Mouse (Mus musculus) kidney, embryonic 14.5 days (tissue): ENCODE measurements around the gene Adh6b. TPM values are rescaled to one million over a fixed set of nuclear protein-coding genes. Genes with fewer than 3 reads are reported as not detected.

Experiments used
- polyA plus RNA-seq: library from polyadenylated mRNA; unstranded; fragments of >200 nt; fragmentation: Nextera tagmentation; extraction: Ambion mirVana; gene quantifications from 2 replicates; pipeline ENCODE4 v1.2.1, GENCODE M21; 2014

Adh6b gene
- polyA plus RNA-seq, 1 experiment from 2014 or later: 0.46 TPM

Other genes with a start within 250 kb of the Adh6b start
- 15.7 and 15.8 TPM in 2 replicates for gene Trmt10a, start 198.3 kb upstream of the Adh6b start, polyA plus RNA-seq
- gene Mttp, start 196.8 kb upstream of the Adh6b start, polyA plus RNA-seq: 7.5 and 7.6 TPM in 2 replicates
- gene 4930579F01Rik, start 147.9 kb upstream of the Adh6b start, polyA plus RNA-seq: 0.11 and 0.12 TPM in 2 replicates
- 0.46 TPM in 1 of 2 replicates, not detected in the other for gene Adh7, start 124.0 kb upstream of the Adh6b start, polyA plus RNA-seq
- gene Adh1, start 80.8 kb upstream of the Adh6b start, polyA plus RNA-seq: 18.6 and 20.4 TPM in 2 replicates
- not detected in 2 replicates for gene Adh6a, start 28.5 kb upstream of the Adh6b start, polyA plus RNA-seq
- gene Adh4, start 73.7 kb downstream of the Adh6b start, polyA plus RNA-seq: not detected in 2 replicates
- gene Adh5, start 101.3 kb downstream of the Adh6b start, polyA plus RNA-seq: 256 and 266 TPM in 2 replicates
- gene Metap1, start 147.7 kb downstream of the Adh6b start, polyA plus RNA-seq: 35.3 and 54.0 TPM in 2 replicates
- gene Eif4e, start 184.4 kb downstream of the Adh6b start, polyA plus RNA-seq: 417 and 426 TPM in 2 replicates